Mouse (Mus musculus) intestine, embryonic 16.5 days (tissue): ENCODE measurements at regions not wholly inside any gene's neighbourhood (a gene's known extent, or its start where the extent isn't known, plus 50 kb on each side); places are given as distances from the start of the nearest gene placed in this dataset.

Experiments used
- ATAC-seq: fragments of 200-750 bp; cut with Nextera tagmentation; 2 replicates; pipeline ENCODE4 v1.8.0; 2017; ENCODE audit warnings: moderate TSS enrichment, moderate library complexity
- H3K27ac ChIP-seq: fragments of 300-500 bp; sonication (generic); 2 replicates; pipeline ENCODE4 v1.5.1; 2014; ENCODE audit warnings: mild to moderate bottlenecking, low read length
- H3K27me3 ChIP-seq: fragments of 300-500 bp; sonication (generic); replicated peaks from 2 replicates; pipeline ENCODE4 v1.6.1; 2014; ENCODE audit warnings: low read length, control low read depth, mixed read lengths; ENCODE audit not compliant: control insufficient read depth, insufficient read depth
- H3K36me3 ChIP-seq: fragments of 300-500 bp; sonication (generic); 2 replicates; pipeline ENCODE4 v1.6.1; 2014; ENCODE audit warnings: low read length, control low read depth; ENCODE audit not compliant: control insufficient read depth, insufficient read depth
- H3K4me1 ChIP-seq: fragments of 300-500 bp; sonication (generic); 2 replicates; pipeline ENCODE4 v1.6.1; 2014; ENCODE audit warnings: low read length, control low read depth, mixed read lengths; ENCODE audit not compliant: control insufficient read depth, insufficient read depth
- H3K4me2 ChIP-seq: fragments of 300-500 bp; sonication (generic); 2 replicates; pipeline ENCODE4 v1.6.1; 2014; ENCODE audit warnings: low read depth, low read length, control low read depth
- H3K4me3 ChIP-seq: fragments of 300-500 bp; sonication (generic); 2 replicates; pipeline ENCODE4 v1.5.1; 2014; ENCODE audit warnings: mild to moderate bottlenecking, low read length
- H3K9ac ChIP-seq: fragments of 300-500 bp; sonication (generic); 2 replicates; pipeline ENCODE4 v1.6.1; 2014; ENCODE audit warnings: low read depth, low read length
- H3K9me3 ChIP-seq: fragments of 300-500 bp; sonication (generic); 2 replicates; pipeline ENCODE4 v1.6.1; 2016; ENCODE audit warnings: low read length, control low read depth; ENCODE audit not compliant: control insufficient read depth
- WGBS: fragments of 180-500 bp; shearing (Covaris S2); extraction: QIAGEN DNeasy Blood & Tissue Kit; methylation state at CpG from one replicate; pipeline ENCODE4 v1.1.7; 2014; 5-methylcytosine and 5-hydroxymethylcytosine counted together

- 94% methylated on average over 4 of the region's 4 CpGs for WGBS
- Histone ChIP-seq H3K27me3 (no peaks in the 10 kb centered on the region), H3K27ac (no peak overlapping the region), H3K4me1 (no peaks in the 10 kb centered on the region), H3K4me3 (no peak overlapping the region), H3K4me2 (no peak overlapping the region), H3K9ac (no peak overlapping the region), H3K36me3 (no peaks in the 10 kb centered on the region), H3K9me3 (no peaks in the 10 kb centered on the region)
- ATAC-seq: no peak
Observed at GRCm38 (mm10) chr6:22538254-22538653, 182.2 kb upstream of the Fam3c start.

GRCm38 (mm10) chr6:22524384-22524783 lies 168.3 kb upstream of the Fam3c start:
- no peak for ATAC-seq

GRCm38 (mm10) chr6:22523582-22524234 lies 167.7 kb upstream of the Fam3c start:
- ATAC-seq: no peak
- Histone ChIP-seq H3K36me3 (no peaks in the 10 kb centered on the region), H3K4me2 (no peak overlapping the region), H3K9ac (no peak overlapping the region), H3K27me3 (no peaks in the 10 kb centered on the region), H3K4me3 (no peak overlapping the region), H3K9me3 (no peaks in the 10 kb centered on the region), H3K4me1 (no peaks in the 10 kb centered on the region), H3K27ac (no peak overlapping the region)
- WGBS: 82% methylated on average over 9 of the region's 9 CpGs

More at GRCm38 (mm10) chr6:22524384-22524783, 168.3 kb upstream of the Fam3c start:
- Histone ChIP-seq H3K27ac (no peak overlapping the region), H3K4me1 (no peaks in the 10 kb centered on the region), H3K4me3 (no peak overlapping the region), H3K36me3 (no peaks in the 10 kb centered on the region), H3K9ac (no peak overlapping the region), H3K9me3 (no peaks in the 10 kb centered on the region), H3K4me2 (no peak overlapping the region), H3K27me3 (no peaks in the 10 kb centered on the region)
- 66% methylated on average over 3 of the region's 3 CpGs for WGBS

- no peak overlapping the region for H3K4me2 ChIP-seq
- no peak for ATAC-seq
- H3K27ac ChIP-seq: no peak overlapping the region
- no peak overlapping the region for H3K9ac ChIP-seq
- H3K4me3 ChIP-seq: no peak overlapping the region
- H3K27me3 ChIP-seq: no peaks in the 10 kb centered on the region
- 83% methylated on average over 1 of the region's 1 CpGs for WGBS
- H3K9me3 ChIP-seq: no peaks in the 10 kb centered on the region
- H3K4me1 ChIP-seq: no peaks in the 10 kb centered on the region
- H3K36me3 ChIP-seq: no peaks in the 10 kb centered on the region
Observed at GRCm38 (mm10) chr6:22506871-22507270, 150.8 kb upstream of the Fam3c start.

GRCm38 (mm10) chr6:22497306-22497705 lies 141.3 kb upstream of the Fam3c start:
- Histone ChIP-seq H3K9me3 (no peaks in the 10 kb centered on the region), H3K9ac (no peak overlapping the region), H3K4me1 (no peaks in the 10 kb centered on the region), H3K27me3 (no peaks in the 10 kb centered on the region), H3K36me3 (no peaks in the 10 kb centered on the region), H3K27ac (no peak overlapping the region), H3K4me3 (no peak overlapping the region), H3K4me2 (no peak overlapping the region)
- ATAC-seq: no peak
- 75% methylated on average over 9 of the region's 9 CpGs for WGBS

GRCm38 (mm10) chr6:22496471-22496870 lies 140.4 kb upstream of the Fam3c start:
- ATAC-seq: no peak
- H3K4me1 ChIP-seq: no peaks in the 10 kb centered on the region
- H3K4me2 ChIP-seq: no peak overlapping the region
- WGBS: 86% methylated on average over 1 of the region's 1 CpGs
- H3K4me3 ChIP-seq: no peak overlapping the region
- no peaks in the 10 kb centered on the region for H3K27me3 ChIP-seq
- no peaks in the 10 kb centered on the region for H3K36me3 ChIP-seq
- no peak overlapping the region for H3K9ac ChIP-seq
- no peaks in the 10 kb centered on the region for H3K9me3 ChIP-seq
- no peak overlapping the region for H3K27ac ChIP-seq

GRCm38 (mm10) chr6:22493632-22494260 lies 137.7 kb upstream of the Fam3c start:
- Histone ChIP-seq H3K9ac (no peak overlapping the region), H3K27ac (no peak overlapping the region), H3K36me3 (no peaks in the 10 kb centered on the region), H3K4me1 (no peaks in the 10 kb centered on the region), H3K9me3 (no peaks in the 10 kb centered on the region), H3K27me3 (no peaks in the 10 kb centered on the region), H3K4me3 (no peak overlapping the region), H3K4me2 (no peak overlapping the region)
- WGBS: 39% methylated on average over 11 of the region's 11 CpGs
- ATAC-seq: peak; percentile 46; the same call in 1 of the 2 replicates

- no peak for ATAC-seq
- H3K9ac ChIP-seq: no peak overlapping the region
- WGBS: 87% methylated on average over 17 of the region's 17 CpGs
Observed at GRCm38 (mm10) chr6:22492896-22493295, 136.9 kb upstream of the Fam3c start.

GRCm38 (mm10) chr6:22490762-22491161 lies 134.7 kb upstream of the Fam3c start:
- H3K4me1 ChIP-seq: no peaks in the 10 kb centered on the region
- no peaks in the 10 kb centered on the region for H3K27me3 ChIP-seq
- no peak overlapping the region for H3K9ac ChIP-seq
- no peaks in the 10 kb centered on the region for H3K9me3 ChIP-seq
- 75% methylated on average over 6 of the region's 6 CpGs for WGBS
- no peak for ATAC-seq
- no peak overlapping the region for H3K4me2 ChIP-seq
- no peak overlapping the region for H3K4me3 ChIP-seq
- no peak overlapping the region for H3K27ac ChIP-seq
- H3K36me3 ChIP-seq: no peaks in the 10 kb centered on the region

More at GRCm38 (mm10) chr6:22492896-22493295, 136.9 kb upstream of the Fam3c start:
- Histone ChIP-seq H3K4me1 (no peaks in the 10 kb centered on the region), H3K9me3 (no peaks in the 10 kb centered on the region), H3K36me3 (no peaks in the 10 kb centered on the region), H3K4me3 (no peak overlapping the region), H3K27me3 (no peaks in the 10 kb centered on the region), H3K27ac (no peak overlapping the region), H3K4me2 (no peak overlapping the region)
